ENCODE assay signal across 8 mouse cellular contexts in the genomic region with DNA sequence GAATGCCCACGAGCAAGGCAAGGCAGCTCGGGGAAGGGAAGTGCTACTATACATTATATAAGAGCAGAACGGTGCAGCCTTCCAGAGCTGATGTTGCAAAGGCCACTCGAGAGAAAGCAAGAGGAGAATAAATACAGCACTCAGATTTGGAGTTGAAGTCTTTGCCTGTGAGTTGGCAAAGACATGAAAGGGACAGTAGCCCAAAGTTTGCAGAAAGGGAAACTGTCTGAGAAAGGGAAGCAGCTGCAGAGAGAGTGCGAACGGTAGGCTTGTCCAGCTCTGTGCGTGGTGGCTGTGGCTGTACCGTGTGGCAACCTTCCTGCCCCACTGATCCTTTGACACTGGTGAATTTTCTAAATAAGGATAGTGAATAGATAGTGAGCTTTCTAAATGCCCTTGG. TPM values are rescaled to one million over a fixed set of nuclear protein-coding genes. Genes with fewer than 3 reads are reported as not detected.
A peak's percentile ranks its signal among the peaks of the same experiment; 100 is the strongest.
DNase-seq lines count a peak whose midpoint lies in the region; ATAC-seq and TF ChIP-seq lines count a peak whose summit lies in the region.

No protein-coding gene starts in this region.

- TF ChIP-seq CTCF in cerebellum, adult 2 months (IDR thresholded peaks at IDR 0.05; ENCODE audit: borderline replicate concordance, insufficient read depth, low read depth, low read length) = no peak
- TF ChIP-seq CTCF in ES-Bruce4 (IDR thresholded peaks at IDR 0.05; ENCODE audit: low read depth, low read length) = no peak

- H3K4me2 ChIP-seq in hindbrain, embryonic 12.5 days (replicated peaks) = peak overlapping the region; percentile 70

- H3K9me3 ChIP-seq in ES-Bruce4 (replicated peaks; ENCODE audit: control insufficient read depth, insufficient read depth, low read length, poor library complexity, severe bottlenecking) = no peaks in the 10 kb centered on the region
- H3K9me3 ChIP-seq in hindbrain, embryonic 12.5 days (replicated peaks) = no peaks in the 10 kb centered on the region

- 21% methylated on average over 8 of the region's 8 CpGs for WGBS in cerebellum, adult 2 months
- WGBS in hindbrain, embryonic 12.5 days = 67% methylated on average over 8 of the region's 8 CpGs

- TF ChIP-seq EP300 in ES-Bruce4 (IDR thresholded peaks at IDR 0.05; ENCODE audit: insufficient read depth, low read depth, low read length) = no peak

- H3K4me1 ChIP-seq in cerebellum, adult 2 months (ENCODE audit: control insufficient read depth, insufficient read depth, low read length) = no peaks in the 10 kb centered on the region; the same call in 1 of the 2 replicates
- no peaks in the 10 kb centered on the region for H3K4me1 ChIP-seq in ES-Bruce4 (ENCODE audit: control insufficient read depth, insufficient read depth, low read length)
- peaks cover 25% of the 10 kb centered on the region for H3K4me1 ChIP-seq in hindbrain, embryonic 12.5 days

- peak overlapping the region; percentile 6; the same call in 1 of the 2 replicates for H3K9ac ChIP-seq in ES-Bruce4 (ENCODE audit: low read depth, poor library complexity, severe bottlenecking)
- H3K9ac ChIP-seq in hindbrain, embryonic 12.5 days = 0 out of 2 replicates have a peak overlapping the region, but pooled peaks have one; percentile 23

- H3K4me3 ChIP-seq in cerebellum, adult 2 months (replicated peaks; ENCODE audit: insufficient read depth, low read depth, low read length) = peak overlapping the region; percentile 47
- H3K4me3 ChIP-seq in ES-Bruce4 (ENCODE audit: low read depth, low read length) = no peak overlapping the region
- H3K4me3 ChIP-seq in hindbrain, embryonic 12.5 days = peak overlapping the region; percentile 89; the same call in 1 of the 2 replicates

- H3K27ac ChIP-seq in cerebellum, adult 2 months (ENCODE audit: insufficient read depth, low read length) = no peak overlapping the region
- no peak overlapping the region for H3K27ac ChIP-seq in ES-Bruce4 (ENCODE audit: insufficient read depth, low read length)
- H3K27ac ChIP-seq in hindbrain, embryonic 12.5 days = no peak overlapping the region

- TF ChIP-seq POLR2A in cerebellum, adult 2 months (IDR thresholded peaks at IDR 0.05; ENCODE audit: borderline replicate concordance, insufficient read depth, low read length) = no peak
- TF ChIP-seq POLR2A in ES-Bruce4 (IDR thresholded peaks at IDR 0.05; ENCODE audit: insufficient read depth, low read length) = no peak

- no peaks in the 10 kb centered on the region for H3K36me3 ChIP-seq in ES-Bruce4 (ENCODE audit: control insufficient read depth, insufficient read depth, low read length, poor library complexity, severe bottlenecking)
- H3K36me3 ChIP-seq in hindbrain, embryonic 12.5 days = no peaks in the 10 kb centered on the region

- H3K27me3 ChIP-seq in cerebellum, adult 2 months (ENCODE audit: control insufficient read depth, insufficient read depth, low read length) = no peaks in the 10 kb centered on the region
- no peaks in the 10 kb centered on the region for H3K27me3 ChIP-seq in ES-Bruce4 (ENCODE audit: control insufficient read depth, insufficient read depth, low read length, poor library complexity, severe bottlenecking)
- no peaks in the 10 kb centered on the region for H3K27me3 ChIP-seq in hindbrain, embryonic 12.5 days

- DNase-seq in cerebellum, adult 2 months = no peak
- no peak for DNase-seq in cerebellum, adult 9-10 months
- DNase-seq in lung, postnatal 4 days = peak; percentile 9 to 25
- DNase-seq in T-cell, adult 2 months (ENCODE audit: low spot score) = no peak
- no peak for DNase-seq in frontal cortex, postnatal 36 days (ENCODE audit: low spot score in 2 of 2)

- ATAC-seq in hindbrain, embryonic 12.5 days (ENCODE audit: low FRiP score) = no peak
- ATAC-seq in cerebellum, adult (ENCODE audit: insufficient number of reproducible peaks, low FRiP score, low TSS enrichment) = no peak

RNA-seq across cellular contexts. Expression of gene Mosmo, which starts 1.6 kb away (rescaled TPM):
- 31.1 and 32.1 TPM in 2 replicates for polyA plus RNA-seq in cerebellum, adult 2 months (2012; rRNA removed)
- polyA plus RNA-seq in ES-Bruce4 (2011; ENCODE audit: insufficient read depth, insufficient read length, low read depth, missing spikeins) = 34.1 and 35.7 TPM in 2 replicates
- polyA plus RNA-seq in hindbrain, embryonic 12.5 days (2016; fragmentation: Nextera tagmentation; extraction: Ambion mirVana) = 15.2 and 19.0 TPM in 2 replicates

RNA-seq across cellular contexts. Expression of gene Pdzd9, which starts 8.9 kb away (rescaled TPM):
- polyA plus RNA-seq in cerebellum, adult 2 months (2012; rRNA removed) = 0.08 TPM in 1 of 2 replicates, not detected in the other
- polyA plus RNA-seq in ES-Bruce4 (2011; ENCODE audit: insufficient read depth, insufficient read length, low read depth, missing spikeins) = not detected in 2 replicates
- 0.29 and 0.50 TPM in 2 replicates for polyA plus RNA-seq in hindbrain, embryonic 12.5 days (2016; fragmentation: Nextera tagmentation; extraction: Ambion mirVana)

RNA-seq across cellular contexts. Expression of gene Uqcrc2, which starts 44.0 kb away (rescaled TPM):
- polyA plus RNA-seq in cerebellum, adult 2 months (2012; rRNA removed) = 279 and 293 TPM in 2 replicates
- 274 and 293 TPM in 2 replicates for polyA plus RNA-seq in ES-Bruce4 (2011; ENCODE audit: insufficient read depth, insufficient read length, low read depth, missing spikeins)
- polyA plus RNA-seq in hindbrain, embryonic 12.5 days (2016; fragmentation: Nextera tagmentation; extraction: Ambion mirVana) = 162 and 170 TPM in 2 replicates

Comparison
In these comparisons a context has a peak if more than half of its experiments do, and no peak if none do; other contexts are left out.
1. DNase-seq: peak in lung, postnatal 4 days (2 of 2); none in cerebellum, adult 2 months (0 of 2), cerebellum, adult 9-10 months (single experiment), T-cell, adult 2 months (single experiment) and frontal cortex, postnatal 36 days (0 of 2).